Mouse (Mus musculus): ENCODE measurements around the gene Mmp11.

DNA sequence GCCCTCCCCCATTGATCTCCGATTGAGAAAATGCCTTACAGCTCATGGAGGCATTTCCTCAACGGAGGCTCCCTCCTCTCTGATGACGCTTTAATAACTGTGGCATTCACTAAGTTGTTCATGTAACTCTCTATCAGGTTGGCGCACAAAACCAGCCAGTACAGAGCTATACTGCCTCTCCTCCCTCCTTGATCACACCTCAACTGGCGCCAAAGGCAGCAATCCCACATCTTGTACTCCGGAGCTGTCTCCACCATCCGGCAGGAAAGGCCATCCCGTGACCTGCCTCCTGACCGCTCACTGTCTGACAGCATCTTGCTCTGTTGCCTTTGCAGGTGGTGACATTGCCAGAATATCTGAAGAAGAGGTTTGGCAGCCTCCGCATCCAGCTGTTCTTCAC, 37.5 kb upstream of the Mmp11 start:
- TF ChIP-seq POLR2A (IDR thresholded peaks at IDR 0.05; ENCODE audit: borderline replicate concordance, control insufficient read depth, low read depth, low read length), result no peak
- no peak for TF ChIP-seq CTCF (IDR thresholded peaks at IDR 0.05; ENCODE audit: control insufficient read depth, insufficient read depth, low read length)
